Mouse (Mus musculus) olfactory bulb, adult 2 months (tissue): ENCODE measurements around the gene Zfp952.

Experiments
- CTCF ChIP-seq: fragments of 200-500 bp; IDR thresholded peaks from 2 replicates; pipeline ENCODE4 v1.5.1; 2012; ENCODE audit warnings: low read depth, mild to moderate bottlenecking, low read length, moderate library complexity; ENCODE audit not compliant: insufficient read depth
- POLR2A ChIP-seq: fragments of 200-500 bp; IDR thresholded peaks from 2 replicates; pipeline ENCODE4 v1.6.1; 2012; ENCODE audit warnings: mild to moderate bottlenecking, low read depth, low read length, moderate library complexity; ENCODE audit not compliant: insufficient read depth

- TF ChIP-seq CTCF (no peak), POLR2A (no peak)
These were observed 6.6 kb upstream of the Zfp952 start for GRCm38 (mm10) chr17:32986301-32986700.
